Mouse (Mus musculus): ENCODE results near the gene Smu1.

The Smu1 gene

DNA sequence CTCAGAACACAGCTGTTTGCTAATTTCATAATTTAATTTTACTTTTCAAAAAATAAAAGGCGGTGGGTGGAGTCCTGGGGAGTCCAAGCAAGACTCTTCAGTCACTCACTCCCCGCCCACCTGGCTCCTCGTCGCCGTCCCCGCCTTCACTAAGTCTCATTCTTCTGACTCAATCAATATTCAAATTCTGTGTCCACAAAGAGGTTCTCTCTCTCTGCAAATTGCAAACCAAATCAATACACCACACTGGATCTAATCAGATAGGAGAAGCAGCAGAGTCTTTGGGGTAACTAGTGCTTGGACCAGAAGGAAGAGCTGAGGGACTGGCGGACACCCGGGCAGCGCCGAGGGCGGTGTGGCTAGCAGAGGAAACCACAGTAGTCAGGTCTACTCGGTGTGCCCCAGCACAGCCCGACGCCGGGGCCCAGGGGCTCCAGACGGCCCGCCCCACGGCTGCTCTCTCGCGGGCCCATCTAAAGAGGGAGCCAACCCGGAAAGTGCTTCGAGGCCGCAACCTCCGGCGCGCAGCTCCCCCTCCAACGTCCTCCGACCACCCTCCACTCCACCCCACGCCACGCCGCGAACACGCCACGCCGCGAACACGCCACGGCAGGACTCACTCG lies 455 bp downstream of the Smu1 start:
- DNase-seq (ENCODE audit: low spot score in 2 of 2): no peak

DNA sequence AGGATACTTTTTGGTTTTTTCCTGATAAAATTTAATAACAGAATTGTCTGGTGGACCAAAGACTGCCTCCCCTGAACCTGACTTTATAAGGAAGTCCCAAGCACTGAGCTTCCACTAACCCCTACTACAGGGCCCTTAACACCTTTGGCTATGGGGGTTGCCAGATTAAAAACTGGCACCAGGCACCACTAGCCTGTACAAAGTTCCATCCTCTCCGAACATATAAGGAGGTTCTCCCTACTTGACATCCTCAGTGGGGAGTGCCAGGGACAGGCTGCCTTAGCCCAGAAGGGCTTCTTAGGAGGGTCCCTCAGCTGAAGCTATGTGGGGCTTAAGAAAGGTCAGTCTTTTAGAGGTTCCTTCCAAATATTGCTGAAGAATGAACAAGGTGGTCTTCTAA lies 22.4 kb downstream of the Smu1 start:
- no peak for DNase-seq (ENCODE audit: low spot score in 2 of 2)

DNA sequence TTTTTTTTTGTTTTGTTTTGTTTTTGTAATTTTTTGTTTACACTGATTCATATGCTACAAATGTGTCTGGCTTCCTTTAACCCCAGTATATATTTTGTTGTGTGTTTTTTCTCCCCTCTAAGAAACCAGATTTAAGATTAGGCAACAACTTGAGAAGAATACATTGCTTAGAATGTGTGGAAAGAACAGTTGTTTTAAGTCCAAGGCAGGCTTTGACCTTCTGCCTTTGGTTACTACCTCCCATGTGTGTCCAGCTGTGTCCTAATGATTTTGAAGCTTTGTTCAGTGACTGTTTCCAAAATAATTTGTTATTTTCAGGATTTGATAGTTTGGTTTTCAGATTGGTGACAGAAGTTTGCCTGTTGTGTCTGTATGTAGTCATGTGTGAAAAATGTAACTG lies 26.5 kb downstream of the Smu1 start:
- DNase-seq (ENCODE audit: low spot score in 2 of 2): no peak

DNA sequence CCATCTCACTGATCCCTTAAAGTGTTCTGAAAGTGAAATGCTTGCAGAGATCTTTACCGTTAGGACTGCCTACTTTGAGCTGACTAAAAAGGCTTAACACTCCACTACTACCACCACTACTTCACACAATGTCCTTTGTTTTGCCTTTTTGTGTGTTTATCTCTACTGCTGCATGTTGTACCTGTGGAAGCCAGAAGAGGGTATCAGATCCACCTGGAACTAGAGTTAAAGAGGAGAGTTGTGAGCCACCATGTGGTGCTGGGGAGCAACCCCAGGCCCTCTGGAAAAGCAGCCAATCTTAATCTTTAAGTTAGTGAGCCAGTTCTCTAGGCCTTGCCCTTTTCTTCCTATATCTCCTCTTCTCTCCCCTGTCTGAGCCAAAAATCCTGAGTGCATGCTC lies 30.5 kb downstream of the Smu1 start:
- DNase-seq (ENCODE audit: low spot score in 2 of 2): no peak

DNA sequence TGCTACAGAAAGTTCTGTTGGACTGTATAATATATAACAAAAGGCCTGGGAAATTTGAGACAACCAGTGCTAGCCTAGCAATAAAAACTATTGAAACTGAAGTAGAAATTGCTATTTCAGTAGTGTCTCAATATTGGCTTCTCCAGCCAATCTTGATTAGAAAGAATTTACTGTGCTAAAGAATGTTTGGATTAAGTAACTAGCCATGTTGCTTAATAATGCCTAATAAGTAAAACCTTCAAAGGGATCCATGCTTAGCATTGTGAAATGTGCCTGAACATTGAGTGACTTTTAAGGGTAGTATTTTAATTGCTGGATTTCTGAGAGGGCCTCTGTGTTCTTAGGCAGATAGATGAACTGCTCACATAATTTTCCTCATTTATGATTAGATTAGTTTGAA lies 32.2 kb downstream of the Smu1 start:
- no peak for DNase-seq (ENCODE audit: low spot score in 2 of 2)

DNA sequence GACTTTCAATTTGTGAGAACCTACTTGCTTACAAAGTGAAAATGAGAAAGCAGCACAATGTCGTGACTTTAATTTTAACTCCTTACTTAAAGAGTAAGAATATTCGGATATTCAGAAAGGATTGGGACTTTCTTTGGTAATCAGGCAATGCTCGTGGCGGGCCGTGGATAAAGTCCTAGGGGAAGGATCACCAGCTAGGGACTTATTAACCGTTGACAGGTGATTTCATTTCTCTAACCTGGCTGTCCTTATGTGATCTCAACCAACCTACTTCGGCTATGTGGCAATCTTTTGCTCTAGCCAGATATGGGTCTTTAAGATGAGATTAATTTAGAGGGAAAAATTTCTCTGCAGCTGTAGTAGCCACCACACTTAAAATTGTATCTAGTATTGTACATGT lies 32.6 kb downstream of the Smu1 start:
- no peak for DNase-seq (ENCODE audit: low spot score in 2 of 2)

DNA sequence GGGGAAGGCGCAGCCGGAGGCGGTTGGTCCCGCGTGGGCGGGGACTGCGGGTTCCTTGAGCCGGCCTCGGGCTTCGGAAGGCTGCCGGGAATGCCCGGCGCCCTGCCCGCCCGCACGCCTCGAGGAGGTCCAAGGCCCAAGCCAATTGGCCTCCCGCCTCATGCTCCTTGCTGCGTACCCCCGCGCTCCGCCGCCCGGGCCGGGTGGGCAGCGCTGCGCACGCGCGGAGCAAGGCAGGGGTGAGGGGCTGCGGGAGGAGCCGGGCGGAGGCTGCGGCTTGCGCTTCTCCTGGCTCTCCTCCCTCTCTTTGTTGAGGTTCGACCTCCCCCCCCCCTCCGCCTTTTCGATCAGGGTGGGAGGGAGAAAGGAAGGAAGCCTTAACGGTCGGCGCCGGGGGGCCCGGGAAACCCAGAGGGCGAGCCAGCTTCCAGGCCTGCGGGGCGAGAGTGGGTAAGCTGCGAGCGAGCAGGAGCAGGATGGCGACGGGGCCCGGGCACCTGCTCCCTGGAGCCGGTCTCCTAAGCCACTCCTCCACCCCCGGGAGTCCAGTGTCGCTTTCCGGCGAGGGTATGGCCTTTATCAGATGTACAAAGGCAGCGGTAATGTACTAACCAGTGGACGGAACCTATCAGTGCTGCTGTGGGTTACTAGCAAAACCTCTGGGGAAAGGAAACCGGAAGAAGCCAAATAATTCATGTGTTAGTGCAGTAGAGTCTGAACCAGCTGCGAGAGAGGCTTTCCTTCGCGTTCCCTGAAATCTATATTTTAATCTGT lies 34.8 kb downstream of the Smu1 start:
- peak; percentile 75 to 81 for DNase-seq (ENCODE audit: low spot score in 2 of 2)

DNA sequence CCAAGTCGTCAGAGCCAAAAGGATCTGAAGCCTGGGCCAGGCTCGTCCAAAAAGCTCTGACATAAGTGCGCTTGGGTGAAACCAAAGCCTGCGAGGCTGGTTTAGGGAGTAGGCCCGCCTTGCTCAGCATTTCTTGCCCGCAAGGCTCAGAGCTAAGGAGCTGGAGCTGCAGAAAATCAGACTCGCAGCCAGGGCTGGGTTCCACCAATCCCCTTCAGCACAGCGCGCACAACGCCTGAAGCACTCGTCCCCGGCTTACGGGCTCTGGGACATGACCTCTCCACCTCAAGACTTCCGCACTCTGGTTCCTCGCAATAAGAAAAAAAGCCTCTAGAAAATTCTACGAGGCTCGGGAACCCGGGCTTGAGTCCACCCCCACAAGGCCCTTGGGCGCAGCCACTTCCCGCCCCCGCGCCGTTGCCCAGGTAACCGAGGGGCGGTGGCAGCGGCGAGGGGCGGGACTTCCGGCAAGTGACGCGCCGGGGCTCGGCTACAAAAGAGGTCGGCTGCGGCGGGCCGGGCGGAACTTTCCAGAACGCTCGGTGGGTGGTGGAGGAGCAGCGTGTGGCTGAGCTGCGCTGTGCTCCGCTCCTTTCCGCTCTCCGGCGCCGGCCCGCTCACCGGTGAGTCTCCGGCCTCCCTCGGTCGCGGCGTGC lies 35.6 kb downstream of the Smu1 start, which contains the start of gene Dnaja1:
Dnaja1 (plus strand) TSS at position 140 of the 656 bp plus-strand sequence.
- DNase-seq (ENCODE audit: low spot score in 2 of 2): peak; percentile 95 to 96

DNA sequence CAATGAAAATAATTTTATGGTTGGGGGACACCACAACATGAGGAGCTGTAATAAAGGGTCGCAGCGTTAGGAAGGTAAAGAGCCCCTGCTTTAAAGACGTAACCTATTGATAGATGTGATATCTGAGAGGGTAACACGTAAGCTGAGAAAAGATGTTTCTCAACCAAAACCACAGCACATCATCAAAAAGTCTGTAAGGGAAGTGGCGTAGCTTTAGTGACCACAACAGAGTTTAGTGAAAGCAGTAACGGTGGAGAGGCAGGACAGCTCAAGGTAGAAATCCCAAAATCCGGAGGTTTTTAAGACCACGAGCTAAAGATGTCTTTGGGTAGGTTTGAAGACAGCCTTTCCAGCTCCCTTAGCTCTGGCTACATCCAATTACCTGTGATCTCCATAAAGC lies 36.8 kb downstream of the Smu1 start:
- peak; percentile 15 to 27 for DNase-seq (ENCODE audit: low spot score in 2 of 2)

DNA sequence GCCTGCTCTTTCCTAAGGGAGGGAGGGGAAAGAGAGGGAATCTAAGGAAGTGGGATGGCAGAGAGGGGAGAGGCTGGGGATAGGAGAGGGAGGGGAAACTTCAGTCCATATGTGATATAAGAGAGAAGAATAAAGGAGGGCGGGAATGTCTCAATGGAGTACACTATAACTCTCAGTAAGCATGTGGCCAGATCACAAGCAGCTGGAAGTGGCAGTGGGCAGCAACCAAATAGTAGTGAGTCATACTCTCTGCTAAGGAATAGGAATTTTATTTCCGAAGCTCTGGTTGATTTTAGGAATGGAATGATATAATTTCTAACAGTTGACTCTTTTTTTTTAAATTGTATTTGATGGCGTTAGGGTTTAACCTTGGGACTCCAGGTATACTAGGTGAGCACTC lies 40.6 kb downstream of the Smu1 start:
- no peak for DNase-seq (ENCODE audit: low spot score in 2 of 2)

DNA sequence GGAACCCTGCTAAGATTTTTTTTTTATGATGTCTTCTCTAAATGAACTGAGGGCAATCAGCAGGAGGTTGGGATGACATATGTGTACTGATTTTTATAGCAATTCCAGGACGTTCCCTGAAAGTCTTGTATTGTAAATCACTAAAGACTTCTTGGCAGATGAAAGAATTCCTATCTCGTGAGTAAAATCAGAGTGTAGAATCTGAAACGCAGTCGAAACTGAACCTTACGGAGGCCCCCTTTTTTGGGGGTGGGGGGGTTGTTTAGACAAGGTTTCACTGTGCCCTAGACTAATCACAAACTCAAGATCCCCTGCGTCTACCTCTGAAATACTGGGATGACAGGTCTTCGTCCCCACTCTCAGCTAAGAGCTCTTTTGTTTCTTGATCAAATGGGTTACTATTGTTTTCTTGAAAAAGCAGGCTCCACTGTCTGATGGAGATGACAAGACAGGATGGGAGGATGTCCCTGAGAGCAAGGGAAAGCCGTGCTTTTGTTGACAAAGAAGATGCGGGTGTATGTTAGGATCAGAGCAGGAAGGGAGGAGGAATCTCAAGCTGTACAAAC lies 53.9 kb downstream of the Smu1 start:
- no peak for DNase-seq (ENCODE audit: low spot score in 2 of 2)

DNA sequence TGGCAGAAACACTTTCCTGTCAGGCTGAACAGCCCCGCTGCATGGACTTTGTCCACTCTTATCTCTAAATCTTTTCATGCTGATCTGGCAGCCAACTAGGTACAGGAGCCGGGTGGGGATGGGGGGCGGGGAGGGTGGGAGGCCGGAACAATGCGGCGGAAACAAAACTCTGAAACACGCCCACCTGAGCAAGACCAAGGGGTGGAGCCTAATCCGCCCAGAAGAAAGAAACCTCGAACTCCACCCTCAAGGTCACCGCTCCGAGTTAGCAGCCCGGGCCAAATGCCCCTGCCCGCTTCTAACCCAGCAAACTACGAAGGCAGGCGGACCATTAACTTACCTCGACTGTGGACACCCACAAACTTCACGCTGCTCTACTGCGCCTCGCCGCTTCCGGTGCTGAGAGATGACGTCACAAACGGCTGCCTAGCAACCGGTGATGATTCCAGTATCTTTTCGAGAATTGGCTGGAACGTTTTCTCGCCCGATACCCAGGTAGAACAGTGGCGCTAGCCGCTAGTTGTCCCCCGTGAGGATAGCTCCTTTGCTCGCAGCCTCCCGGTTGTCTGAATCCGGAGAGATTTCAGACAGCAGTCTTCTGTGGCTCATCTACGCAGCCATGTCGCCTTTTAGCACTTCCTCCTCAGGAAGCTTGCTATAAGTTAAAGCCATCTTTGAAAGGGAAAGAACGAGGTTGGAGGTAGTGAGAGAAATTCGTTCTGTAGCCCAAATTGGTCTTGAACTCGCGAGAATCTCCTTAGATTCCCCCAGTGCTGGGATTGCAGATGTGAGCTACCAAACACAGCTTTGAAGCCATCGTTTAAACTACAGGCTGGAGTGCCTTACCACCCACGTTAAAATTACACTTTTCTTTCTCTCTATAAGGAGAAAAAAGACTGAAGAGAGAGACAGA lies 54.7 kb downstream of the Smu1 start, which contains the start of gene Aptx:
Aptx (minus strand) TSS at position 398 of the 913 bp plus-strand sequence.
- DNase-seq (ENCODE audit: low spot score in 2 of 2): peak; percentile 91 to 93

DNA sequence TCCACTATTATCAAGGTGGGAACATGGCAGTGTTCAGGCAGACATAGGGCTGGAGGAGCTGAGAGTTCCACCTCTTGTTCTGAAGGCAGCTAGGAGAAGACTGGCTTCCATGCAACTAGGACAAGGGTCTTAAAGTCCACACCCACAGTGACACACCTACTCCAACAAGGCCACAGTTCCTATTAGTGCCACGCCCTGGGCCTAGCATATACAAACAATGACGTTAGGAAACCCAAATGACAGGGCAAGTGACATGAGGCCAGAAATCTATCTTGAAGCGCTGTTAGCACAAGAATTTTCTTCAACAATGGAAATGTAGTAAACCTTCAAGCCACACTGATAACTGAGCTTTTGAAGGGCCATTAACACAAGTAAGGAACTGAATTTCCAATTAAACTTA lies 55.9 kb downstream of the Smu1 start:
- no peak for DNase-seq (ENCODE audit: low spot score in 2 of 2)

DNA sequence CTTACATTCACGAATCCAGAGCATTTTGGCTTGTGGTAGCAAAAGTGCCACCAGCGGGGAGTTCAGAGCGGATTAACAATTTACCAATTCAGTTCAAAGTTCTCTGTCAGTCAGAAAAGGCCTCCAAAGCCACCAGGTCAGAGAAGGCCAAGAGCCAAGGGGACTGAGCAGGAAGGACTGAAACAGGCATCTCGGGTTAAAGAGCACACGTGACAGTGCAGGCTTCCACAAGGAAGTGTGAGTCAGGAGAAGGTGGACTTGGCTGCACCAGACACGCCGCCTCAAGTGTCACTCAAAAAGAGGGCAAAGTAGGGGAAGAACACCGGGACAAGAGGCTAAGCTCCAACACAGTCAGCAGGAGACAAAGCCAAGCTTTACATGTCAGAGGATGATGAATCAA lies 57.5 kb downstream of the Smu1 start:
- DNase-seq (ENCODE audit: low spot score in 2 of 2): no peak

DNA sequence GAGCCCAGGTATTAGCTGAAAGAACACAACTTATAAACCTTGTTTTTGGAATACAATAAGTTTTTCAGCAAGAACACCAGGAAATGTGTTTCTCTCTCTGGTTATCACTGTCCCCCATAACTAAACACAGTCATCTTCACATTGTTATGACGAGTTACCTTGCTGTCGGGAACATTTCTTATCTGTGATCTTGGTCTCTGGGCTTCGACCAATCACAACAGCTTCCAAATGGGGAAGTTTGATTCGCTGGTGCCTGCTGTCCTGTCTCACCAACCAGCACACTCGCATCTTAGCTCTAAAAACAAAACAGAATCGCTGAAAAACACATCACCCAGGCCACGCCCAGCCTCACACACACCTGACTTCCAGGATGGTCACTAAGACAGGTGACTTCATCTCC lies 60.7 kb downstream of the Smu1 start:
- no peak for DNase-seq (ENCODE audit: low spot score in 2 of 2)

DNA sequence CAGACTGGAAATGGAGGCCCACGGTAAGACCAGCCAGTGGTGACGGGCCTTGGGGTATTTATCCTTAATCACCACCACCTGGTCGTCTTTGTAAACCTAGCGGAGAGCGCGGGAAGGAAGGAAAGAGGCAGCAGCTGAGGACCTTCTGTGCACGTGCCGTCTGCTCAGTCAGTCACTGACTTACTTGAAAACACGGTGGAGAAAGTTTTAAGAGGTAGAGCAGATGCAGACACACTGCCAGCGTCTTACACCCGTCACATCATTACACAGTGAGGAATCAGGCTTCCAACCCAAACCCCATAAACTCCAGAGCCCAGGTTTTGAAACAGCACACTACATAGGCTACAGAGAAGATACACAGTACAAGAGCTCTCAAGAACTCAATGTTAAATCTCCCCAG lies 66.6 kb downstream of the Smu1 start:
- DNase-seq (ENCODE audit: low spot score in 2 of 2): no peak
